Mouse (Mus musculus) liver, embryonic 14.5 days (tissue): ENCODE measurements around the gene Cpd. TPM values are rescaled to one million over a fixed set of nuclear protein-coding genes. Genes with fewer than 3 reads are reported as not detected.
"Not testable (repeated sequence)": the region's sequence is repeated elsewhere in the genome, so short reads cannot be mapped to it uniquely, and the experiment has no call there.

ENCODE experiments used
- ATAC-seq: fragments of 200-750 bp; cut with Nextera tagmentation; 2 replicates; pipeline ENCODE4 v1.8.0; 2017; ENCODE audit warnings: moderate number of reproducible peaks, mild to moderate bottlenecking, moderate library complexity; ENCODE audit not compliant: insufficient read depth
- DNase-seq, 3 experiments: peaks; one replicate each; pipeline ENCODE4 v3.0.0-alpha.2; 2012 to 2013; ENCODE audit warnings: low read depth in 3 of 3, low spot score in 3 of 3
- H3K27ac ChIP-seq: fragments of 300-500 bp; sonication (generic); 2 replicates; pipeline ENCODE4 v1.5.1; 2014; ENCODE audit warnings: moderate library complexity, mild to moderate bottlenecking, control low read depth, inconsistent platforms
- H3K27me3 ChIP-seq: fragments of 300-500 bp; sonication (generic); 2 replicates; pipeline ENCODE4 v1.6.1; 2014; ENCODE audit warnings: mild to moderate bottlenecking, low read length, moderate library complexity; ENCODE audit not compliant: control insufficient read depth, insufficient read depth
- H3K36me3 ChIP-seq: fragments of 300-500 bp; sonication (generic); replicated peaks from 2 replicates; pipeline ENCODE4 v1.6.1; 2014; ENCODE audit warnings: low read depth; ENCODE audit not compliant: control insufficient read depth, insufficient read depth
- H3K4me1 ChIP-seq, 2 experiments: fragments of 200-500 bp in 1 of 2; fragments of 300-500 bp in 1 of 2; sonication (generic) in 1 of 2; replicated peaks; 2 replicates each; pipeline ENCODE4 v1.6.1; 2012 to 2014; ENCODE audit warnings: antibody characterized with exemption in 1 of 2, inconsistent platforms in 1 of 2, low read length in 1 of 2; ENCODE audit not compliant: control insufficient read depth in 2 of 2, insufficient read depth in 2 of 2
- H3K4me2 ChIP-seq: fragments of 300-500 bp; sonication (generic); 2 replicates; pipeline ENCODE4 v1.6.1; 2014; ENCODE audit warnings: low read depth, mild to moderate bottlenecking, control low read depth, moderate library complexity
- H3K4me3 ChIP-seq, 2 experiments: fragments of 200-500 bp in 1 of 2; fragments of 300-500 bp in 1 of 2; sonication (generic) in 1 of 2; 2 replicates each; pipeline ENCODE4 v1.5.1; 2012 to 2014; ENCODE audit warnings: low read depth in 2 of 2, low read length in 2 of 2, mild to moderate bottlenecking in 2 of 2, control low read depth in 1 of 2, inconsistent platforms in 1 of 2, moderate library complexity in 1 of 2; ENCODE audit not compliant: insufficient read depth in 1 of 2
- H3K9ac ChIP-seq: fragments of 300-500 bp; sonication (generic); replicated peaks from 2 replicates; pipeline ENCODE4 v1.6.1; 2014; ENCODE audit warnings: mild to moderate bottlenecking, control low read depth, moderate library complexity
- H3K9me3 ChIP-seq: fragments of 300-500 bp; sonication (generic); 2 replicates; pipeline ENCODE4 v1.6.1; 2016; ENCODE audit warnings: low read length, mixed read lengths; ENCODE audit not compliant: control insufficient read depth
- CTCF ChIP-seq: IDR thresholded peaks from 2 replicates; pipeline ENCODE4 v1.5.1; 2016; ENCODE audit warnings: antibody characterized with exemption, low read depth, control low read depth
- EP300 ChIP-seq: IDR thresholded peaks from 2 replicates; pipeline ENCODE4 v1.6.1; 2016; ENCODE audit warnings: antibody characterized with exemption, low read depth
- WGBS: fragments of 180-500 bp; shearing (Covaris S2); extraction: QIAGEN DNeasy Blood & Tissue Kit; methylation state at CpG from one replicate; pipeline ENCODE4 v1.1.7; 2014; ENCODE audit not compliant: insufficient replicate concordance; 5-methylcytosine and 5-hydroxymethylcytosine counted together
- polyA plus RNA-seq, 2 experiments: library from polyadenylated mRNA; depleted of rRNA in 1 of 2; stranded (reverse) in 1 of 2; unstranded in 1 of 2; fragments of >200 nt; fragmentation: Nextera tagmentation in 1 of 2; extraction: Ambion mirVana in 1 of 2; gene quantifications; 2 replicates each; pipeline versions ENCODE4 v1.2.1 to v1.2.3; 2012 to 2014

Cpd gene
- polyA plus RNA-seq, 2 experiments: 7.2 to 8.2 TPM

- DNase-seq: no peak
- H3K27ac ChIP-seq: no peak overlapping the region
- H3K36me3 ChIP-seq: peaks cover 25% of the 10 kb centered on the region
Measured at GRCm38 (mm10) chr11:76809450-76809849, 37.4 kb downstream of the Cpd start.

GRCm38 (mm10) chr11:76808550-76808949 is 38.3 kb downstream of the Cpd start:
- peaks cover 25% of the 10 kb centered on the region for H3K36me3 ChIP-seq
- no peak overlapping the region for H3K27ac ChIP-seq
- H3K27me3 ChIP-seq: no peaks in the 10 kb centered on the region
- no peak overlapping the region for H3K4me3 ChIP-seq
- ATAC-seq: no peak
- no peaks in the 10 kb centered on the region for H3K4me1 ChIP-seq
- no peak overlapping the region for H3K4me2 ChIP-seq
- no peak overlapping the region for H3K9ac ChIP-seq
- no peaks in the 10 kb centered on the region for H3K9me3 ChIP-seq
- WGBS: 86% methylated on average over 7 of the region's 7 CpGs
- no peak for TF ChIP-seq EP300
- no peak for DNase-seq

More at GRCm38 (mm10) chr11:76809450-76809849, 37.4 kb downstream of the Cpd start:
- Histone ChIP-seq H3K9me3 (no peaks in the 10 kb centered on the region), H3K27me3 (no peaks in the 10 kb centered on the region), H3K9ac (no peak overlapping the region), H3K4me3 (no peak overlapping the region), H3K4me1 (no peaks in the 10 kb centered on the region), H3K4me2 (no peak overlapping the region)
- no peak for TF ChIP-seq CTCF
- no peak for TF ChIP-seq EP300
- WGBS: 68% methylated on average over 3 of the region's 3 CpGs
- no peak for ATAC-seq

GRCm38 (mm10) chr11:76807007-76807679 is 39.7 kb downstream of the Cpd start:
- H3K36me3 ChIP-seq: peaks cover 21% of the 10 kb centered on the region

GRCm38 (mm10) chr11:76806026-76806425 is 40.8 kb downstream of the Cpd start:
- no peak for DNase-seq
- 86% methylated on average over 4 of the region's 4 CpGs for WGBS
- Histone ChIP-seq H3K4me2 (no peak overlapping the region), H3K9me3 (no peaks in the 10 kb centered on the region), H3K4me1 (no peaks in the 10 kb centered on the region), H3K27ac (no peak overlapping the region), H3K27me3 (no peaks in the 10 kb centered on the region), H3K9ac (no peak overlapping the region), H3K4me3 (no peak overlapping the region), H3K36me3 (peaks cover 21% of the 10 kb centered on the region)
- ATAC-seq: no peak
- TF ChIP-seq CTCF (no peak), EP300 (no peak)

More at GRCm38 (mm10) chr11:76807007-76807679, 39.7 kb downstream of the Cpd start:
- no peak for ATAC-seq
- no peaks in the 10 kb centered on the region for H3K27me3 ChIP-seq
- no peak overlapping the region for H3K4me2 ChIP-seq
- H3K4me3 ChIP-seq: no peak overlapping the region
- TF ChIP-seq CTCF (no peak), EP300 (no peak)
- H3K9ac ChIP-seq: no peak overlapping the region
- H3K4me1 ChIP-seq: no peaks in the 10 kb centered on the region
- no peak overlapping the region for H3K27ac ChIP-seq
- WGBS: 82% methylated on average over 3 of the region's 3 CpGs
- DNase-seq: no peak
- H3K9me3 ChIP-seq: no peaks in the 10 kb centered on the region

- not testable (repeated sequence) for H3K4me3 ChIP-seq, DNase-seq, H3K27ac ChIP-seq, H3K9ac ChIP-seq, H3K4me1 ChIP-seq, H3K4me2 ChIP-seq, H3K27me3 ChIP-seq, H3K9me3 ChIP-seq, ATAC-seq
- 76% methylated on average over 3 of the region's 4 CpGs for WGBS
- H3K36me3 ChIP-seq: peaks cover 16% of the 10 kb centered on the region
Measured at GRCm38 (mm10) chr11:76805072-76805471, 41.7 kb downstream of the Cpd start.
